Mouse (Mus musculus) cortical plate, adult 2 months (tissue): ENCODE results near the gene Gga1.

Experiments
- CTCF ChIP-seq: fragments of 200-500 bp; IDR thresholded peaks from 2 replicates; pipeline ENCODE4 v1.5.1; 2011; ENCODE audit warnings: mild to moderate bottlenecking, control low read depth, low read length; ENCODE audit not compliant: insufficient read depth; ENCODE audit errors: extremely low read depth
- POLR2A ChIP-seq: fragments of 200-500 bp; IDR thresholded peaks from 2 replicates; pipeline ENCODE4 v1.6.1; 2011; ENCODE audit warnings: mild to moderate bottlenecking, low read length, control low read depth; ENCODE audit not compliant: insufficient read depth; ENCODE audit errors: extremely low read depth

GRCm38 (mm10) chr15:78868826-78869233 lies 8.2 kb upstream of the Gga1 start:
- TF ChIP-seq CTCF (no peak), POLR2A (no peak)
